Mouse (Mus musculus) lung, embryonic 15.5 days (tissue): ENCODE results near the gene Cadm2. TPM values are rescaled to one million over a fixed set of nuclear protein-coding genes. Genes with fewer than 3 reads are reported as not detected.

Experiments
- ATAC-seq: fragments of 200-750 bp; cut with Nextera tagmentation; 2 replicates; pipeline ENCODE4 v1.8.0; 2017; ENCODE audit warnings: moderate number of reproducible peaks, borderline replicate concordance; ENCODE audit not compliant: low FRiP score, low TSS enrichment; ENCODE audit errors: extremely low read depth
- H3K27ac ChIP-seq: fragments of 300-500 bp; sonication (generic); 2 replicates; pipeline ENCODE4 v1.5.1; 2015; ENCODE audit warnings: moderate library complexity, mild to moderate bottlenecking, inconsistent platforms
- H3K27me3 ChIP-seq: fragments of 300-500 bp; sonication (generic); 2 replicates; pipeline ENCODE4 v1.6.1; 2015; ENCODE audit warnings: inconsistent platforms
- H3K36me3 ChIP-seq: fragments of 300-500 bp; sonication (generic); 2 replicates; pipeline ENCODE4 v1.6.1; 2015; ENCODE audit warnings: inconsistent platforms
- H3K4me1 ChIP-seq: fragments of 300-500 bp; sonication (generic); 2 replicates; pipeline ENCODE4 v1.6.1; 2015; ENCODE audit warnings: inconsistent platforms
- H3K4me2 ChIP-seq: fragments of 300-500 bp; sonication (generic); 2 replicates; pipeline ENCODE4 v1.6.1; 2015; ENCODE audit warnings: inconsistent platforms, mild to moderate bottlenecking, moderate library complexity
- H3K4me3 ChIP-seq: fragments of 300-500 bp; sonication (generic); 2 replicates; pipeline ENCODE4 v1.5.1; 2015; ENCODE audit warnings: mild to moderate bottlenecking, inconsistent platforms
- H3K9ac ChIP-seq: fragments of 300-500 bp; sonication (generic); 2 replicates; pipeline ENCODE4 v1.6.1; 2015; ENCODE audit warnings: inconsistent platforms
- H3K9me3 ChIP-seq: fragments of 300-500 bp; sonication (generic); 2 replicates; pipeline ENCODE4 v1.6.1; 2016; ENCODE audit warnings: inconsistent platforms
- WGBS: fragments of 180-500 bp; shearing (Covaris S2); methylation state at CpG from one replicate; pipeline ENCODE4 v1.1.7; 2015; 5-methylcytosine and 5-hydroxymethylcytosine counted together
- polyA plus RNA-seq: library from polyadenylated mRNA; unstranded; fragments of >200 nt; fragmentation: Nextera tagmentation; extraction: Ambion mirVana; gene quantifications from 2 replicates; pipeline ENCODE4 v1.2.1, GENCODE M21; 2015

Gene Cadm2
- polyA plus RNA-seq, 1 experiment from 2014 or later, result 0.74 TPM

GRCm38 (mm10) chr16:67234862-67235261 is 385.8 kb downstream of the Cadm2 start:
- H3K27ac ChIP-seq, result no peak overlapping the region
- no peak overlapping the region for H3K4me3 ChIP-seq
- H3K36me3 ChIP-seq, result no peaks in the 10 kb centered on the region
- H3K27me3 ChIP-seq, result no peaks in the 10 kb centered on the region
- H3K4me1 ChIP-seq, result no peaks in the 10 kb centered on the region
- H3K9me3 ChIP-seq, result no peaks in the 10 kb centered on the region
- H3K9ac ChIP-seq, result no peak overlapping the region
- 17% methylated on average over 1 of the region's 1 CpGs for WGBS
- no peak overlapping the region for H3K4me2 ChIP-seq
- no peak for ATAC-seq

- H3K4me1 ChIP-seq, result no peaks in the 10 kb centered on the region
- no peaks in the 10 kb centered on the region for H3K36me3 ChIP-seq
- no peaks in the 10 kb centered on the region for H3K9me3 ChIP-seq
- no peak overlapping the region for H3K4me2 ChIP-seq
- H3K27ac ChIP-seq, result no peak overlapping the region
- H3K9ac ChIP-seq, result no peak overlapping the region
- H3K4me3 ChIP-seq, result no peak overlapping the region
- 87% methylated on average over 1 of the region's 1 CpGs for WGBS
- no peaks in the 10 kb centered on the region for H3K27me3 ChIP-seq
- no peak for ATAC-seq
Observed at GRCm38 (mm10) chr16:67226696-67227095, 394.0 kb downstream of the Cadm2 start.

GRCm38 (mm10) chr16:67203329-67203728 is 417.4 kb downstream of the Cadm2 start:
- Histone ChIP-seq H3K4me3 (no peak overlapping the region), H3K27me3 (no peaks in the 10 kb centered on the region), H3K27ac (no peak overlapping the region), H3K36me3 (no peaks in the 10 kb centered on the region), H3K4me2 (no peak overlapping the region), H3K9me3 (no peaks in the 10 kb centered on the region), H3K4me1 (no peaks in the 10 kb centered on the region), H3K9ac (no peak overlapping the region)
- ATAC-seq, result no peak

- H3K36me3 ChIP-seq, result no peaks in the 10 kb centered on the region
- ATAC-seq, result no peak
Observed at GRCm38 (mm10) chr16:67192852-67193415, 427.8 kb downstream of the Cadm2 start.

GRCm38 (mm10) chr16:67192395-67192794 is 428.3 kb downstream of the Cadm2 start:
- H3K36me3 ChIP-seq, result no peaks in the 10 kb centered on the region
- H3K27ac ChIP-seq, result no peak overlapping the region
- H3K4me1 ChIP-seq, result no peaks in the 10 kb centered on the region
- H3K9me3 ChIP-seq, result no peaks in the 10 kb centered on the region
- no peak overlapping the region for H3K9ac ChIP-seq
- WGBS, result 50% methylated on average over 2 of the region's 2 CpGs
- no peak overlapping the region for H3K4me3 ChIP-seq
- H3K4me2 ChIP-seq, result no peak overlapping the region
- no peak for ATAC-seq
- H3K27me3 ChIP-seq, result no peaks in the 10 kb centered on the region

More at GRCm38 (mm10) chr16:67192852-67193415, 427.8 kb downstream of the Cadm2 start:
- H3K9ac ChIP-seq, result no peak overlapping the region
- WGBS, result 73% methylated on average over 4 of the region's 4 CpGs
- no peaks in the 10 kb centered on the region for H3K27me3 ChIP-seq
- no peak overlapping the region for H3K4me2 ChIP-seq
- H3K27ac ChIP-seq, result no peak overlapping the region
- H3K9me3 ChIP-seq, result no peaks in the 10 kb centered on the region
- H3K4me1 ChIP-seq, result no peaks in the 10 kb centered on the region
- no peak overlapping the region for H3K4me3 ChIP-seq

- Histone ChIP-seq H3K9me3 (no peaks in the 10 kb centered on the region), H3K4me3 (no peak overlapping the region), H3K27me3 (no peaks in the 10 kb centered on the region), H3K36me3 (no peaks in the 10 kb centered on the region), H3K4me1 (no peaks in the 10 kb centered on the region), H3K27ac (no peak overlapping the region), H3K9ac (no peak overlapping the region), H3K4me2 (no peak overlapping the region)
- WGBS, result 73% methylated on average over 1 of the region's 1 CpGs
- no peak for ATAC-seq
Observed at GRCm38 (mm10) chr16:67186322-67186721, 434.4 kb downstream of the Cadm2 start.

- no peaks in the 10 kb centered on the region for H3K4me1 ChIP-seq
Observed at GRCm38 (mm10) chr16:67182958-67183357, 437.8 kb downstream of the Cadm2 start.

GRCm38 (mm10) chr16:67175386-67175785 is 445.3 kb downstream of the Cadm2 start:
- Histone ChIP-seq H3K4me1 (no peaks in the 10 kb centered on the region), H3K9me3 (no peaks in the 10 kb centered on the region), H3K4me3 (no peak overlapping the region), H3K27me3 (no peaks in the 10 kb centered on the region), H3K27ac (no peak overlapping the region), H3K4me2 (no peak overlapping the region), H3K36me3 (no peaks in the 10 kb centered on the region), H3K9ac (no peak overlapping the region)
- no peak for ATAC-seq
- WGBS, result 76% methylated on average over 4 of the region's 4 CpGs

More at GRCm38 (mm10) chr16:67182958-67183357, 437.8 kb downstream of the Cadm2 start:
- no peak overlapping the region for H3K4me3 ChIP-seq
- WGBS, result 78% methylated on average over 5 of the region's 5 CpGs
- no peaks in the 10 kb centered on the region for H3K27me3 ChIP-seq
- no peak overlapping the region for H3K27ac ChIP-seq
- no peak overlapping the region for H3K4me2 ChIP-seq
- no peak for ATAC-seq
- no peaks in the 10 kb centered on the region for H3K9me3 ChIP-seq
- no peak overlapping the region for H3K9ac ChIP-seq
- no peaks in the 10 kb centered on the region for H3K36me3 ChIP-seq

GRCm38 (mm10) chr16:67162211-67162790 is 458.4 kb downstream of the Cadm2 start:
- Histone ChIP-seq H3K9me3 (no peaks in the 10 kb centered on the region), H3K4me1 (no peaks in the 10 kb centered on the region), H3K4me2 (no peak overlapping the region), H3K36me3 (no peaks in the 10 kb centered on the region), H3K27ac (no peak overlapping the region), H3K9ac (no peak overlapping the region), H3K4me3 (no peak overlapping the region), H3K27me3 (no peaks in the 10 kb centered on the region)
- ATAC-seq, result no peak
- WGBS, result 66% methylated on average over 6 of the region's 6 CpGs

- Histone ChIP-seq H3K27me3 (no peaks in the 10 kb centered on the region), H3K36me3 (no peaks in the 10 kb centered on the region), H3K4me3 (no peak overlapping the region), H3K4me1 (no peaks in the 10 kb centered on the region), H3K4me2 (no peak overlapping the region), H3K9ac (no peak overlapping the region), H3K27ac (no peak overlapping the region), H3K9me3 (no peaks in the 10 kb centered on the region)
- no peak for ATAC-seq
- WGBS, result 69% methylated on average over 4 of the region's 4 CpGs
Observed at GRCm38 (mm10) chr16:67124811-67125210, 495.9 kb downstream of the Cadm2 start.

GRCm38 (mm10) chr16:67122532-67122931 is 498.2 kb downstream of the Cadm2 start:
- no peaks in the 10 kb centered on the region for H3K9me3 ChIP-seq
- H3K4me3 ChIP-seq, result no peak overlapping the region
- no peak overlapping the region for H3K4me2 ChIP-seq
- H3K4me1 ChIP-seq, result no peaks in the 10 kb centered on the region
- 58% methylated on average over 5 of the region's 5 CpGs for WGBS
- no peak for ATAC-seq
- H3K27ac ChIP-seq, result no peak overlapping the region
- no peak overlapping the region for H3K9ac ChIP-seq
- H3K27me3 ChIP-seq, result no peaks in the 10 kb centered on the region
- H3K36me3 ChIP-seq, result no peaks in the 10 kb centered on the region

GRCm38 (mm10) chr16:67121781-67122180 is 498.9 kb downstream of the Cadm2 start:
- H3K4me2 ChIP-seq, result no peak overlapping the region
- no peaks in the 10 kb centered on the region for H3K4me1 ChIP-seq
- no peak overlapping the region for H3K4me3 ChIP-seq
- no peak for ATAC-seq
- no peaks in the 10 kb centered on the region for H3K9me3 ChIP-seq
- WGBS, result 71% methylated on average over 3 of the region's 3 CpGs
- no peaks in the 10 kb centered on the region for H3K36me3 ChIP-seq
- H3K27ac ChIP-seq, result no peak overlapping the region
- H3K27me3 ChIP-seq, result no peaks in the 10 kb centered on the region
- H3K9ac ChIP-seq, result no peak overlapping the region
